Mouse (Mus musculus) liver, embryonic 16.5 days (tissue): ENCODE data around the gene Gng7. TPM values are rescaled to one million over a fixed set of nuclear protein-coding genes. Genes with fewer than 3 reads are reported as not detected.

ENCODE experiments used
- ATAC-seq: fragments of 200-750 bp; cut with Nextera tagmentation; 2 replicates; pipeline ENCODE4 v1.8.0; 2017; ENCODE audit warnings: low read depth, mild to moderate bottlenecking, moderate number of reproducible peaks, moderate library complexity
- H3K27ac ChIP-seq: fragments of 300-500 bp; sonication (generic); 2 replicates; pipeline ENCODE4 v1.5.1; 2014; ENCODE audit warnings: mild to moderate bottlenecking, low read length
- H3K27me3 ChIP-seq: fragments of 300-500 bp; sonication (generic); 2 replicates; pipeline ENCODE4 v1.6.1; 2014; ENCODE audit warnings: low read depth, low read length, mixed read lengths; ENCODE audit not compliant: control insufficient read depth, insufficient read depth
- H3K36me3 ChIP-seq: fragments of 300-500 bp; sonication (generic); 2 replicates; pipeline ENCODE4 v1.6.1; 2014; ENCODE audit warnings: mild to moderate bottlenecking; ENCODE audit not compliant: control insufficient read depth, insufficient read depth
- H3K4me1 ChIP-seq: fragments of 300-500 bp; sonication (generic); 2 replicates; pipeline ENCODE4 v1.6.1; 2014; ENCODE audit warnings: low read depth, low read length, mixed read lengths; ENCODE audit not compliant: control insufficient read depth
- H3K4me2 ChIP-seq: fragments of 300-500 bp; sonication (generic); 2 replicates; pipeline ENCODE4 v1.6.1; 2014; ENCODE audit warnings: low read depth, low read length, mixed read lengths
- H3K4me3 ChIP-seq: fragments of 300-500 bp; sonication (generic); 2 replicates; pipeline ENCODE4 v1.5.1; 2014; ENCODE audit warnings: low read depth, mild to moderate bottlenecking, low read length
- H3K9ac ChIP-seq: fragments of 300-500 bp; sonication (generic); 2 replicates; pipeline ENCODE4 v1.6.1; 2014; ENCODE audit warnings: low read depth, low read length
- H3K9me3 ChIP-seq: fragments of 300-500 bp; sonication (generic); replicated peaks from 2 replicates; pipeline ENCODE4 v1.6.1; 2016; ENCODE audit warnings: low read length; ENCODE audit not compliant: control insufficient read depth
- whole genome bisulfite sequencing: fragments of 180-500 bp; shearing (Covaris S2); extraction: QIAGEN DNeasy Blood & Tissue Kit; methylation state at CpG from one replicate; pipeline ENCODE4 v1.1.7; 2014; ENCODE audit not compliant: insufficient replicate concordance; 5-methylcytosine and 5-hydroxymethylcytosine counted together
- polyA plus RNA-seq: library from polyadenylated mRNA; unstranded; fragments of >200 nt; fragmentation: Nextera tagmentation; extraction: Ambion mirVana; gene quantifications from 2 replicates; pipeline ENCODE4 v1.2.1, GENCODE M21; 2015

Gng7 gene
- polyA plus RNA-seq, 1 experiment from 2014 or later, result 0.44 TPM

- H3K4me3 ChIP-seq, result no peak overlapping the region
- WGBS, result 55% methylated on average over 5 of the region's 5 CpGs
- no peaks in the 10 kb centered on the region for H3K9me3 ChIP-seq
- H3K36me3 ChIP-seq, result no peaks in the 10 kb centered on the region
- no peak overlapping the region for H3K9ac ChIP-seq
- H3K27ac ChIP-seq, result no peak overlapping the region
- no peaks in the 10 kb centered on the region for H3K27me3 ChIP-seq
- H3K4me1 ChIP-seq, result peaks cover 13% of the 10 kb centered on the region
- no peak for ATAC-seq
- no peak overlapping the region for H3K4me2 ChIP-seq
Observed at GRCm38 (mm10) chr10:80958979-80959637, 55.6 kb downstream of the Gng7 start.

- Histone ChIP-seq H3K4me1 (peaks cover 8% of the 10 kb centered on the region), H3K27me3 (no peaks in the 10 kb centered on the region), H3K9ac (no peak overlapping the region), H3K4me2 (no peak overlapping the region), H3K27ac (no peak overlapping the region), H3K36me3 (no peaks in the 10 kb centered on the region), H3K4me3 (no peak overlapping the region), H3K9me3 (no peaks in the 10 kb centered on the region)
- 41% methylated on average over 4 of the region's 4 CpGs for WGBS
- ATAC-seq, result 0 out of 2 replicates have a peak, but pooled peaks have one; percentile 8
Observed at GRCm38 (mm10) chr10:80957791-80958190, 57.0 kb downstream of the Gng7 start.

GRCm38 (mm10) chr10:80956901-80957300 is 57.8 kb downstream of the Gng7 start:
- H3K4me1 ChIP-seq, result peaks cover 5% of the 10 kb centered on the region
- no peaks in the 10 kb centered on the region for H3K36me3 ChIP-seq
- no peaks in the 10 kb centered on the region for H3K27me3 ChIP-seq
- H3K27ac ChIP-seq, result no peak overlapping the region
- 64% methylated on average over 6 of the region's 6 CpGs for WGBS
- no peak for ATAC-seq
- no peak overlapping the region for H3K4me3 ChIP-seq
- no peaks in the 10 kb centered on the region for H3K9me3 ChIP-seq
- no peak overlapping the region for H3K9ac ChIP-seq
- no peak overlapping the region for H3K4me2 ChIP-seq

- Histone ChIP-seq H3K4me3 (no peak overlapping the region), H3K27me3 (no peaks in the 10 kb centered on the region), H3K36me3 (no peaks in the 10 kb centered on the region), H3K9me3 (no peaks in the 10 kb centered on the region), H3K27ac (no peak overlapping the region), H3K4me1 (peaks cover 3% of the 10 kb centered on the region), H3K4me2 (no peak overlapping the region), H3K9ac (no peak overlapping the region)
- WGBS, result 78% methylated on average over 8 of the region's 8 CpGs
- ATAC-seq, result no peak
Observed at GRCm38 (mm10) chr10:80956385-80956784, 58.4 kb downstream of the Gng7 start.

GRCm38 (mm10) chr10:80955536-80955935 is 59.2 kb downstream of the Gng7 start:
- H3K27me3 ChIP-seq, result no peaks in the 10 kb centered on the region
- no peak overlapping the region for H3K4me3 ChIP-seq
- WGBS, result 22% methylated on average over 9 of the region's 9 CpGs
- H3K4me1 ChIP-seq, result no peaks in the 10 kb centered on the region; the same call in 1 of the 2 replicates
- H3K4me2 ChIP-seq, result no peak overlapping the region
- no peak overlapping the region for H3K27ac ChIP-seq
- no peaks in the 10 kb centered on the region for H3K36me3 ChIP-seq
- H3K9me3 ChIP-seq, result no peaks in the 10 kb centered on the region
- H3K9ac ChIP-seq, result no peak overlapping the region
- ATAC-seq, result no peak

- H3K4me2 ChIP-seq, result no peak overlapping the region
- no peaks in the 10 kb centered on the region for H3K9me3 ChIP-seq
- H3K36me3 ChIP-seq, result no peaks in the 10 kb centered on the region
- no peak overlapping the region for H3K9ac ChIP-seq
- ATAC-seq, result 0 out of 2 replicates have a peak, but pooled peaks have one; percentile 39
- 45% methylated on average over 6 of the region's 6 CpGs for WGBS
- peaks cover 4% of the 10 kb centered on the region for H3K4me1 ChIP-seq
- no peak overlapping the region for H3K27ac ChIP-seq
- no peaks in the 10 kb centered on the region for H3K27me3 ChIP-seq
- H3K4me3 ChIP-seq, result no peak overlapping the region
Observed at GRCm38 (mm10) chr10:80954843-80955242, 59.9 kb downstream of the Gng7 start.

- no peaks in the 10 kb centered on the region for H3K9me3 ChIP-seq
Observed at GRCm38 (mm10) chr10:80954415-80954814, 60.3 kb downstream of the Gng7 start.

GRCm38 (mm10) chr10:80952449-80952848 is 62.3 kb downstream of the Gng7 start:
- H3K9ac ChIP-seq, result no peak overlapping the region
- H3K4me1 ChIP-seq, result peaks cover 8% of the 10 kb centered on the region
- no peak overlapping the region for H3K4me3 ChIP-seq
- H3K27ac ChIP-seq, result no peak overlapping the region
- no peaks in the 10 kb centered on the region for H3K27me3 ChIP-seq
- 36% methylated on average over 15 of the region's 15 CpGs for WGBS
- no peak for ATAC-seq
- H3K4me2 ChIP-seq, result no peak overlapping the region
- H3K36me3 ChIP-seq, result no peaks in the 10 kb centered on the region
- H3K9me3 ChIP-seq, result no peaks in the 10 kb centered on the region

More at GRCm38 (mm10) chr10:80954415-80954814, 60.3 kb downstream of the Gng7 start:
- no peaks in the 10 kb centered on the region for H3K36me3 ChIP-seq
- WGBS, result 78% methylated on average over 13 of the region's 13 CpGs
- no peak overlapping the region for H3K27ac ChIP-seq
- no peak overlapping the region for H3K9ac ChIP-seq
- H3K4me3 ChIP-seq, result no peak overlapping the region
- no peak overlapping the region for H3K4me2 ChIP-seq
- H3K27me3 ChIP-seq, result no peaks in the 10 kb centered on the region
- H3K4me1 ChIP-seq, result peaks cover 4% of the 10 kb centered on the region
- ATAC-seq, result no peak

GRCm38 (mm10) chr10:80951761-80952390 is 62.9 kb downstream of the Gng7 start:
- Histone ChIP-seq H3K27me3 (no peaks in the 10 kb centered on the region), H3K36me3 (no peaks in the 10 kb centered on the region), H3K4me2 (no peak overlapping the region), H3K4me3 (no peak overlapping the region), H3K27ac (no peak overlapping the region), H3K9ac (no peak overlapping the region), H3K9me3 (no peaks in the 10 kb centered on the region), H3K4me1 (peaks cover 8% of the 10 kb centered on the region)
- no peak for ATAC-seq
- 64% methylated on average over 10 of the region's 10 CpGs for WGBS
